Mouse (Mus musculus) adrenal gland, postnatal 10 days (tissue): ENCODE data around the gene Stox2. TPM values are rescaled to one million over a fixed set of nuclear protein-coding genes. Genes with fewer than 3 reads are reported as not detected.

Experiments
- DNase-seq: peaks from one replicate; pipeline ENCODE4 v3.0.0; 2021; ENCODE audit warnings: mixed read lengths
- total RNA-seq, 2 experiments: library from RNA; stranded (reverse); gene quantifications; 2 replicates each; pipeline ENCODE4 v1.2.3; 2021

The Stox2 gene
- total RNA-seq, 2 experiments from 2014 or later = 12.4 to 18.8 TPM

DNA sequence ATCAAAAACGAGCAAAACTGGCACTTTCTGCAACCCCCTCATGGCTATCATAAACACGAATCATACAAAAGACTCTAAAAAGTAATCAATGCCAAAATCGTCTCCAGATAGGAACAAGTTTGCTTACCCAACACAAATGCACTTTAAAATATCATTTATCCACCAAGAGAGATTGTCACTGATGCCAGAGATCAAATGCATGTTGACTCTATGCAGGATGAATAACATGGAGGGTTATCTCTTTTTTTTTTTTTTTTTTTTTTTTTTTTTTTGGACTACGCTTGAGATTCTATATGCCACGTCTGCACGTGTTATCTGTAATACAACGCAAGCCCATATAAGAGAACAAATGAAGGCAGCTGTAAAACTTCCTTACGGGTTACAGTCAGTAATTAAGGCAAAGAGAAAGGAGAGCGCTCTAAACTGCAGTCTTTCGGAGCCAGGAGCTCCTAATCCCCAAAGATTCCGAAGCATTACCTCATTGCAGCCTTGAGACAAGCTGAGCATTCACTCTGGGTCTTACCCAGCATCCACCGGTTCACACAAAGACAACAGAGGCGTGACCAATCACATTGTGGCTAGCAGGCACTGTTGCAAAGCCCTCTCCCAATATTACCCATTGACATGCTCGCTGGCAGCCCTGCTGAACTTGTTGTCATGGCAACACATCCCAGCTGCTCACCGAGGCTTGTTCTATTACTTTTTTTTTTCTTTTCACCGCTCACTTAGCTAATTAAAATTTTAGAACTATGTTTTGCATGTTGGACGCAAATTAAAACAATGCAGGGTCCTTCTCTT, 203.8 kb downstream of the Stox2 start:
- DNase-seq = peak; percentile 73

DNA sequence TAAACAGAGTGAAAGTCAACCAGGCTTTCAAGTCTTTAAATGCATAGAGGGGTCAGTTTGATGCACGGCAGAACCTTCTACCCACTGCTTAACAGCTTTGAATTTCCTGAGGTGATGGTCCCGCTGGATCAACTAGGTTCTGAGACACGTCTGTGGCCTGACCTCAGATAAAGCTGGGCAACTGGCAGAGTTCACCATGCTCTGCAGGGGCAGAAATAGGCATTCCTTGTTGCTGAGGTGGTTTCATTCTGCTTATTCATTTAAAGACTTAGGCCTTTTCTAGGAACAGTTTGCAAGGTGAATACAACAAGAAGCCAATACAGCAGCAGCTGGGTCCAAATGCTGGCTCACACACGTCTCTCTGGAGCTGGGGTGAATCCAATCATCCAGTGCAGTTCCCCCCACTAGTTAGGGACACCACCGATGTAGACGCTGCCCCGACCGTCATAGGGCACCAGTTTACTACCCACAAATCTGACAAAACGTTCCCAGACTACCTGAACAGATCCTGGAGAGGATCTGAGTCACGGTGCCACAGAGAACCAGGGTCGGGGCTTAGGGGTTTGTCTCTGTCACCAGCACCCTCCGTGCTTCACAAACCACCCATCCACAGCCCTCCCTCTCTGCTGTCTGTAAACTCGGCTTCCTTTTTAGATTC, 204.6 kb downstream of the Stox2 start:
- no peak for DNase-seq

DNA sequence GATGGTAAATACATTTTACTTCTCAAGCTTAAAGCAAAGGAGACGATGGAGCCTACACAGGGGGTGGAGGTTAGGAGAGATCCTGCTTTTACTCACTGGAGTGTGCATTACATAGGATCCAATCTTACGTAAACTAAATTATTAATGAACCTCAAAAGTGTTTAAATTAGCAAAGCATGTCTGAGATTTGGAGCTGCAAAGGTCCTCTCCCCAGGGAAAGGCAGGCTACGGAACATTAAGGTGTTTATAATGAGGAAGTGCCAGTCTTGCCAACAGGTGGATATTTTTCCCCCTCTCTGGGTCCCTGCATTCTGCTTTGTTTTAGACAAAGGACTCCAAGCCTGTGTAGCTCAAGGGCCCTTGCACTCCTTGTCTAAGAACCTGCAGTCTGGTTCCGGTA, 205.3 kb downstream of the Stox2 start:
- DNase-seq = no peak

DNA sequence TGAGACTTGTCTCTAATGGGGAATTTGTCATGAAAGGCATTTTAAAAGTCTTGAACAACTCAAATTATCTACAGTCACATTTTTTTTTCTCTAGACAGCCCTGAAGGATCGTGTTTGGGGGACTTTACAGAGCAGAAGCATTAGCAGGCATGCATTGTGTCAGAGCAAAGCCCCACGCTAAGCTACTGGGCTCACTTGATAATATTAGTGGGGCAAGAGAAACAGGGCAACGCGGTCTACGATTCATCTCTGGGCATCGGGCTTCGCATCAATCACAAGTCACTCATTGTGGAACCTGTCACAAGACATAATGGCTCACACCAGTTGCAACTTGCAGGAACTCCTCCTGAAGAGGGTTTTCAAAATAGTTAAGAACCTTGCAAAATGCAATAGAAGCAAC, 205.9 kb downstream of the Stox2 start:
- no peak for DNase-seq

DNA sequence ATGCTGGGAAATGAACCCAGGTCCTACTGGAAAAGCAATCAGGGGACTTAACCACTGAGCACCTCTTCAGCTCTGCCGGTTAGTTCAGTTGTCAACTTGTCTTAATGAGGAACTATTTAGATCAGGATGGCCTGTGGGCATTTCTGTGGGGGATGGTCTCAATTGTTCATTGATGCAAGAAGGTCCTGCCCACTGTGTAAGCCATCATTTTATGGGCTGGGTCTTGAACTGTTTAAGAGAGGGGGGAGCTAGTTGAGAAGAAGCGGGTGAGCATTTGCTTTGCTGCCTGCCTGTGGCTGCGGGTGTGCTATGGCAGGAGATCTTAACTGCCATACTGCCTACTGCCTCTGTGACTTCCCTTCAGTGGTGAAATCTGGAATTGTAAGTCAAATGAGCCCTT, 214.1 kb downstream of the Stox2 start:
- no peak for DNase-seq

DNA sequence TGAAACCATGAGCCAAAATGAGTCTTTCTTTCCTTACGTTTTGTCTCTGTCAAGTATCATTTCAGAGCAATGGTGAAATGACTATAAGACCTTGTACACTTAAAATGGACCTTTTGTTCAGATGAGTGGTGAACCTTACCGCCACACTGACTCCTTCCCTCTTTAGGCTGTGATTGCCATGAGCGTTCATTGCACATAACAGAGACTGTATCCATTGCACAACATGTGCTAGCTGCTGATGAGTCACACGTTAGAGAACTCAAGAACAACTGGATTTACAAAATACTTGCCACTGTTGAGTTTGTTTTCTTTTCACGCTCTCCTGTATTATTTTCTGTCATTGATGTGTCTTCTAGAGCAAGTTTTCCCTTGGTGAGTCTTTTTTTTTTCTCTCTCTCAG, 216.1 kb downstream of the Stox2 start:
- no peak for DNase-seq

DNA sequence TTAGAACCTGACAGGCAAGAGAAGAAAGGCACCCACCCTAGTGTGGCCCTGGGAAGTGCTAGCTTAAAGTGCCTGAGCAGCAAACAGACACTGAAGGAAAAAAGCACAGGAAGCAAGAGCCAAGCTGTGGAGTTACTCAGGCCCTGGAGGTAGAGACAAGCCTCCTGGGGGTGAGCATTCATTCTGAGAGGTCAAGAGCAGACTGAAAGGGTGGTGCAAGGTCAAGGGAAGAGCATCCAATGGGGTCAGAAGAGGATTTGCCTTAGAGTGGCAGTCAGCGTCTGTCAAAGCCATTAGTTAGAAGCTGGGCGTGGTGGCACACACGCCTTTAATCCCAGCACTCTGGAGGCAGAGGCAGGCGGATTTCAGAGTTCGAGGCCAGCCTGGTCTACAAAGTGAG, 224.3 kb downstream of the Stox2 start:
- DNase-seq = no peak

DNA sequence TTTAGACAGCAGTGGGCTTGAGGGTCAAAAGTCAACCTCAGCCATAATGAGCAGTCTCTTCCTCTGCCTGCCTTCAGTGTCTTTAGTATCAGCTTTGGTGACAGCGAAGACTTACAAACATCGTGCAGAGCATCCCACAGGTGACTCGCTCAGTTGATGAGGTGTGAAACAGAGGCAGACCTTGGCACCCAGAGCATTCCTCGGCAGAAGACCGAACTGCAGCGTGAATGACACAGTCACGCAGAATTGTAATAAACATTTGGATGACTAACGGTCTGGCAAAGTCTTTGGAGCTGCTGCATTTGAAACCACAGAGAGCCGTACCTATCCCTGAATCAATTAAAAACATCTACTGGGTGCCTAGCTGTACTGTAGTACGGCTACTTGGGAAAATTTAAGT, 225.0 kb downstream of the Stox2 start:
- DNase-seq = no peak

DNA sequence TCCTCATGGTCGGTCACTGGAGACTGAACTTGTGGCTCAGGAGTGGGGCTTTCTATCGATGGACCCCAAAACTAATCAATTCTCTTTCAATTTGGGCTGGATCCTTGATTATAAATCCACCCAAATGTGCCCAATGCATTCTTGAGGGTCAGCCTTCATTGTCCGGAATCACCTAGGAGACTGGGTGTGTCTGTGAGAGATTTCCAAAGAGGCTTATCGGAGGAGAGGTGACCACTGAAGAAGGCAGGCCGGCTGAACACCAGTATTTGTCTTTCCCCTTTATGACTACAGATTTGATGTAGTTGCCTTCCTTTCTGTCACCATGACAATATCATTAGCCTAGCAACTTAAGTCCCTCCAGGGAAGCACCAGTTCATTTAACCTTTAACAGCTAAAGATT, 225.8 kb downstream of the Stox2 start:
- DNase-seq = no peak

DNA sequence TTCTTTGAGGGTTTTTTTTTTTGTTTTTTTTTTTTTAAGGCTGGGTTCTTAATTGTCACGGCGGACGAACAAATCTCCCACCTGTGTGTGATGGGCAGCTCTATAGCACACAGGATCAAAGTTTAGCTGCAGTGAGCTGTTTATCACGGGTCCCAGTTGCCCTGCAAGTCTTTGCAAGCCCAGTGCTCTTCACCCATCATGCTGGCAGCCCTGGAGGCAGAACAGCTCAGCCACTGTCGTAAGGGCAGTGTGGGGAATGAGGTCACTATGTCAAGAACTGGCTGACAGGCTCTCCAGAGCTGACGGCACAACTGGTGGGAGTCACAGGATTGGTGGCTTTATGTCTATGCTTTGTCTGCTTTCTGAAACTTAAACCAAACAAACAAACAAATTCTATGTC, 227.6 kb downstream of the Stox2 start:
- peak; percentile 30 for DNase-seq

DNA sequence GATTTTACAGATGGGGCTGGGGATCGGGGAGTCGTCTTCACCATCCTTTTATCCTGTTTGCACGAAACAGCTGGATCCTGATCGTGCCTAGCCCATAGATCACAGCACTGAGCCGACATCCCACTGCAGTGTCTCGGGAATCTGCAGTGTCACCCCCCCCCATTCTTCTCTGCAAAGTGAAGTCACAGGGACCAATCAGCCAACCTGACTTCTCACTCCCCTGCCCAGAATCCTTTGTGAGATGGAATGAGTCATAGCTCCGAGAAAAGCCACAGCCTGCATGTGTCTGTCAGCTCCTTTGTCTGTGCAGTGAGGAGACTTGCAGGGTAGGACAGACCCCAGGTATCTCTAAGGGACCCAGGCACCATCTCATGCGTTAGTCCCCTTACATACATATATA, 228.1 kb downstream of the Stox2 start:
- no peak for DNase-seq

DNA sequence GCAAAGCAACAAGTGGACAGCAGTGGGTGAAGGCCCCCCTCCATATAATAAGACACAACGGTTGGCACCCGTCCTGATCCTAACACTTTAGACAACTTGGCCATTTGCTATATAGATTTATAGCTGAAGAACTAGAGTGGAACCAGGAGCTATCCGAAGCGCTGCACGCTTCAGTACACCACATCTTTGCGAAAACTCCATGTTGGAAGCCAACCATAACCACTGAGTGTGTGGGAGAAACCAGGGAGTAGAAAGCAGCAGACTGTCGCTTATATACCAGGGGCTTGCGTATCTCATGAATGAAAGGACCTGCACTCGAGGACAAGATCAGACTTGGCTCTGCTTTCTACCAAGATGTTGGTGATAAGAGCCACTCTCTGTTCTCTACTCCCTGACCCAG, 234.0 kb downstream of the Stox2 start:
- DNase-seq = no peak

DNA sequence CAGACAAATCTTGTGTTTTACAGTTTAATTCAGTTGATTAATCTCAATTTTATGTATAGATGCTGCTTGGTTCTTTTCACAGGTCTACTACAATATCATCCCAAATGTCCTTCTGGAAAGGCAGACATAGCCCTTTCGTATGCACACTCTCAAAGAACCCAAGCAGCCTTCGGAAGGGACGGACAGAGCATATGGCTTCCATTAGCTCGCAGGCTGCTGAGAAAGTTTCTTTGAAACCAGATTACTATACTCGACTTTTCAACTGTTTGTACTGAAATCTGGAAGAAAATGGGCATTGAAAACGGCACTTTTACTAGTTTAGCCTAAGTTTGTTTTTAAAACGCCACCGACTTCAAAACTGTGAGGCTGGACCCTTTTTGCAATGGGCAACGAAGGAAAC, 234.9 kb downstream of the Stox2 start:
- DNase-seq = no peak

DNA sequence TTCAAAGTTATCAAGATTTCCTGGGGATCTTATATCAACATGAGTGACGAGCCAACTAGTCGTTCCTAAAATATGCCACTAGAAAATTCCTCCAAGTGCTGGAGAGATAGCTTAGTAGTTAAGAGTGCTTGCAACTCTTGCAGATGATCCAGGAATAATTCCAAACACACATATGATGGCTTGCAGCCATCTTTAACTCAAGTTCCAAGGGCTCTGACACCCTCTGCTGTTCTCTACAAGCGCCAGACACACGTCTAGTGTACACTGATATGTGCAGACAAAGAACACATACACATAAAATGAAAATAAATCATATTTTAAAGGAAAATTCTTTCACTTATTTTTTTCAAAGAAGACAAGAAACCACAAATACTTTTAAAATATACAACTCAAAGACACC, 237.9 kb downstream of the Stox2 start:
- DNase-seq = no peak

DNA sequence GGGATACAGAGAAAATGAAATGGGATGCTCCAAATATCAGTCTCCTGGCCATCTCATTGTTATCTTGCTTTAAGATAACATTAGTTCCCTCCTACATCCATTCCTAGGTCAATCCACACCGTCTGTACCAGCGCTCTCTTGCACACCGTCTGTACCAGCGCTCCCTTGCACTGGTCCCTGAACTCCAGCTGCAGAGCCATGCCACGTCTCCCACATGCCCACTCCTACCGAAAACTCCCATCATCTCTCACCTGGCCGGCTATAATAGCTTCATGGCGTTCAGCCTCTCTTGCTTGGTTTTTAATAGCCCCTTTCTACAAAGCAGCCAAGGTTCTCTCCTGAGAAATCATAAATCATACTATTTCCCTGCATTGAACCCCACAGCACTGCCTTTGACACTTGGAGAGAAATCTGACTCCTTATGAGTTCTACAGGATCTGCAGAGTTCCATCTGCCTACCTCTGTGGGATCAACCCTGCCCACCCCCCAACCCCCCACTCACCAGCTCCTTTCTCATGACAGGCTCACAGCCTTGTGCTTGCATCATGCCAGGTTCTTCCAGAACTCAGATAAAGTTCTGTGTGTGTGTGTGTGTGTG, 239.4 kb downstream of the Stox2 start:
- no peak for DNase-seq

DNA sequence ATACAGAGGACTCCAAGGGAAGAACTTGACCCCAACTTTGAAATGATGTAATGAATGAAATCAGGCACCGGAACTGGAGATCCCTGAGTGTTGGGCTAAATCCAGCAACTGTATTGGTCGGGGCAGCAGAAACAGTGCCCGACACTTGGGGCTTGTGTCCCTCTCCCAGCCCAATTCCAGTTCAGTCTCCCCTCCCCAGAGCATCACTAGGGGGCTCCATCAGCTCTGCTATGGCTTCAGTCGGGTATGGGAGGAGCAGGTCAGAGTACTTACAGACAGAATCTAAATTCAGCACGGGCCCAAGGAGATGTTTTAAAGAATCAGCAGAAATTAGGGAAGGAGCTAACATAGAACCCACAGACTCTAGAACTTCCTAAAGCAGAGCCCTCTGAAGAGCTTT, 240.7 kb downstream of the Stox2 start:
- DNase-seq = no peak

DNA sequence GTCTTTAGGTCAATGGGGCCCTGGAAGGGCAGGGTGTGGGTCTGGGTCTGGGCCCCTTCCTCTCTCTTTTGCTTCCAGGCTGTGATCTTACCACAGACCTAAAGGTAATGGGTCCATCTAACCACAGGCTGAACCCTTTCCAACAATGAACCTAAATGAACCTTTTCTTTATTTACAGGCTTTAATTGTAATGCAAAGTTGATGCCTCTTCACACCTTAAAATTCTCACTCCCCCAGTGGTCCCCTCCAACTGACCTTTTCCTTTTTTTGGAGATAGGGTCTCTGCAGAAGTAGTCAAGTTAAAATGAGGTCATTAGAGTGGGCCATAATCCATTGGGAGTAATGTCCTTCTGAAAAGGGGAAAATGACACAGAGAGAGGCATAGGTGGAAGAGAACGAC, 249.8 kb downstream of the Stox2 start:
- DNase-seq = no peak

DNA sequence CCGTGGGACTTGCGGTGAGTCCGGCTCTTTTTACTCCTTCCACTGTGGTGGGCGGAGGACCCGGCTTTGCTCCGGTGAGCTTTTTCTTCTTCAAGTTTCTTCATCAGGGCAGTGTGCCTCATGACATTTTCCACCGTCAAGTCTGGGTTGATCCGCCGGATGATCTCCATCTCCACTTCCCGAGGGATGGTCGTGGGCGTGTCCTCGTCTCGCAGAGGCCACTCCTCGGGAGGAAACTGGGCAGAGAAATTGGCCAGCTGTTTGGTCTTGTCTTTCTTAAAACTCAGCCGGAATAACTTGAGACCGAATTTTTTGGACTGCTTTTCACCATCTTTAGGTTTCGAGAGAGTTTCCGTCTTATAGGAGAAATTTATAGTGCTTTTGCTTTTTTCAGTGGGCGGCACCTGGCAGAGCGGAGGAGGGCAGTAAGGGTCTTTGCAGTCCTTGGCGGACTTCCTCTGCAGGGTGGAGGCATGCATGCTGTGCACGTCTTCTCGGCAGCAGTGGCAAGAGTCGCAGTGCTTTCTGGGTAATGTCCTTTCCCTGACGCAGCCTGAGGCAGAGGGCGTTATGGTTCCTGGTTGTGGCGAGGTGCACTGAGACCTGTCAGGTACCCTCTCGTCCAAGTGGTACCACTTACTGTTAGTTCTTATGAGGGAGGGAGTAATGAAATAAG, 252.7 kb downstream of the Stox2 start:
- no peak for DNase-seq

DNA sequence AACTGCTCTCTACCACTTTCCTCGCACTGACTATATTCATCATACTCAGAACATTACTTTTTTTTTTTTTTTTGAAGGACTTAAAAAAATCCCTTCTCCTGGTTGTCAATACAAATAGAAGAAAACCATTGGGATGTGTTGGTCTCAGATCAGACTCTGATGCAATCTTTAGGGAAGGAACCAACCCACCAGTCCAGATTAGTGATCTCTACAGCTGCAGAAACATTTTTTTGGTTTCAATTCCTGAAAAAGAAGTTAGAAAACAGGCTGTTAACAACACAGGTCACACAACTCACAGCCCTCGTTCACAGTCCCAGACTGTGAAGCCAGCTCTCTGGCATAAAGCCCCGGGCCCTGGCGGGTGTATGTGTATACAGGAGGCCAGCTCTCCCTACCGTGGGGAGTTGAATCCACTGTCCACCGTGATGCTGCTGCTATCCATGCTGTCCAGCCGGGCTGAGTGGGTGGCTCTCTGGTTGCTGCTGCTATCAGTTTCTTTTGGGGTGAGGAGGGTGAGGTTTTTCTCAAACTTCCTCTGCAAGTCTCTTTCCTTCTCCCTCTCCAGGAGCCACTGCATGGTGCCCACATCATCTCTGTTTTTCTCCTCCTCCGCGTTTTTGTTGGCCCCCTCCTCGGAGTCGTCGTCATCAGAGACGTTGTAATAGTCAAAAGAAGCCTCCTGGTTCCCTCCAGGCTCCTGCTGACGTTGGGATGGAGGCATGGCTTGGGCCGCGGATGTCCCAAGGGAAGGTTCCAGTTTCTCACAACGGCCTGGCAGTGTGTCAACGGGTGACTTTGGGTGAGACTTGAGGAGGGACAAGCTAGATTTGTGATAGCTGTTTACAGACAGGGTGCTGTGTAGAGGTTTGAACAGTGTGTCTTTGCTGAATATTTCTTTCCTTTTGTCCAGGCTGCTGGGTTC, 254.5 kb downstream of the Stox2 start:
- peak; percentile 35 for DNase-seq

DNA sequence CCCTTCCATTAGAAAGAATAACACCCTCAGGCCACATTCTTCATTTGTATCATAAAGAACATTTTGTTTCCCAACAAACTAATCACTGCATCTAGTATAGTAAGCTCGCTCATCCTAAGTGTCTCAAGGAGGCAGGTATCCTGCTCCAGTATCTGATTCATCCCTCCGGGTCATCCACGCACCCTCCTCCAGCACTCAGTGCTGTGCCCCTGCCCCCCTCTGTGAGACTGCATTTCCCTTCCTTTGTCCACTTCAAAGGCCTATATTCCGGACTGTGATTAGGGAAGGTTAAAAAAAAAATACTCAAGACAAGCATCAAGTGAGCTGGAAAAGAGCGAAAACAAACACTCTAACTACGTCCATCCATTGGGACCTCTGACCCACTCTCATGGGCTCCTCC, 260.8 kb downstream of the Stox2 start:
- no peak for DNase-seq

DNA sequence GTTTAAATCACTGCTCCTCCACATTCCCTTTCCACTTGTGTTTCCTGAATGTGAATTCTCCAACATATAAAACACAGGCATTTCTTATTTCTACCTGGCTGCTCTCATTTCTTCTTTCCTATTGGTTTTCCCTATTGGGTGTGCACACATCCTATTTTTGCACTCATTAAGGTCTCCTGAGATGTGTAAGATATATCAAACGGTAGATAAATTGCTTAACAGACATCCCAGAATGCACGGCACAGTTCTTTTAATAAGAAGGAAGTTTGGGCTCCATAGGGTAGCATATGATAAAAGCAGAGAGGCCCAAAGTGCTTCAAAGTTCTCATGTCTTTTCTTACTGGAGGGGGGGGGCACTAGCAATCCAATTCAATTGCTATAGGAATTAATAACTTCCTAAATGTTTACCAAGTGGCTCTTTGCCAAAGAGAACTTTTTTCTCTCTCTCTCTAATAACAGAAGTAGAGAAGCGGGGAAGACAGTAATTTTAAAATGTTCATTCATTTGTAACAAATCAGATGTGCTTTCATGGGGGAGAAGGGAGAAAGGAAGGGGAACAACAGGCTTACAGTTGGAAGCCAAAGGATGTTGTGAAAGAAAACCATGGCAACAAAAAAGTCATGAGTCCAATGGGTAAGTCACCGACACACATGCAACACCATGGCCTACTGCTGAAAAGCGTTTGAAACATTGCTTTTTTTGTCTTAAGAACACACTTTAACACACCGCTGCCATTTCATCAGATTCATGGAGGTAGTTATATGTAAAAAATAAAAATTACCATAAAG, 263.2 kb downstream of the Stox2 start:
- no peak for DNase-seq
